Mouse (Mus musculus) Patski (cell line): ENCODE results near the gene S100a2. TPM values are rescaled to one million over a fixed set of nuclear protein-coding genes. Genes with fewer than 3 reads are reported as not detected.
A peak's percentile ranks its signal among the peaks of the same experiment; 100 is the strongest.

ENCODE experiments used
- ATAC-seq: fragments of 100-300 bp; one replicate; pipeline ENCODE4 v1.8.0; 2021
- CTCF ChIA-PET: fragments of 350-600 bp; sonication (Branson Sonifier 250); formaldehyde crosslinking; loops from one replicate; lab custom pipeline; 2022; ENCODE audit warnings: inconsistent platforms; lab: Charles Lee
- POLR2A ChIA-PET: fragments of 350-600 bp; sonication (Branson Sonifier 250); formaldehyde crosslinking; loops from one replicate; lab custom pipeline; 2022; ENCODE audit warnings: antibody characterized with exemption, inconsistent platforms; lab: Charles Lee
- DNase-seq: peaks from one replicate; pipeline ENCODE4 v3.0.0-alpha.2; 2011; ENCODE audit warnings: low read depth, low spot score
- H3K27me3 ChIP-seq: fragments of 371-371 bp; one replicate; pipeline ENCODE4 v1.5.1; 2021
- CTCF ChIP-seq: fragments of 100-300 bp; IDR thresholded peaks from one replicate; pipeline ENCODE4 v1.5.1; 2021
- in situ Hi-C: fragments of 300-500 bp; cut with MboI; formaldehyde crosslinking; loops from 3 replicates; pipeline ENCODE4 v1.11.1; 2018; ENCODE audit warnings: low pct_unique_long_range_greater_than_20kb, mixed read lengths
- polyA plus RNA-seq: library from polyadenylated mRNA; unstranded; gene quantifications from one replicate; pipeline ENCODE4 v1.2.3, GENCODE M21; 2021

S100a2 gene
- polyA plus RNA-seq, 1 experiment from 2014 or later, result not detected

- CTCF ChIA-PET, result interaction anchor here (1.1 to 24.3 kb wide), 14 partner anchors 16 to 125 kb away, joined by 3 to 615 read pairs (median 8); partner anchors contain the start of genes Gm42674, S100a14, S100a16 and S100a2
- no peak for DNase-seq
- in situ Hi-C loops, result loop anchor here (5.0 kb wide), 2 partner anchors 34 to 99 kb away; no protein-coding TSS in a partner anchor
- ATAC-seq, result no peak
- POLR2A ChIA-PET, result interaction anchor here (1.0 to 4.8 kb wide), 6 partner anchors 12 to 122 kb away, joined by 3 to 86 read pairs (median 4); partner anchors contain the start of gene S100a16
- no peak for TF ChIP-seq CTCF
- H3K27me3 ChIP-seq, result no peaks in the 10 kb centered on the region
Measured at GRCm38 (mm10) chr3:90615911-90616310, 25.9 kb downstream of the S100a2 start.

DNA sequence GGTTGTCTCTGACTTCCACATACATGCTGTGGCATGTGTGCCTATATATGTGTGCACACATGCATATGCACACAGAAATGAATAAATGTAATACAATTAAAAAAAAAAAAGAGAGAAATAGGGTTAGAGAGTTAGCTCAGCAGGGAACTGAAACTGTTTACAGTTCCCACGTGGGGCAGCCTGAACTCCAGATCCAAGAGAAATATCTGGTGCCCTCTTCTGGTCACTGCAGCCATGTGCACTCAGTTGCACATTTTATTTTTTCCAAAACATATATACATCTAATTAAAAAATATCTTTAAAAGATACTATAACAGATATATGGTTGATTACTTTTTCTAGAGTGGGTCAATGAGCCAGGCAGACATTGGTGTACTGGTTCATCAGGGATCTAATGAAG, 27.5 kb downstream of the S100a2 start:
- ATAC-seq, result no peak

GRCm38 (mm10) chr3:90621552-90621951, 31.5 kb downstream of the S100a2 start:
- ATAC-seq (no peak), DNase-seq (no peak)
- POLR2A ChIA-PET, result interaction anchor here (1.3 kb wide), 1 partner anchor 9 kb away, joined by 3 read pairs; no protein-coding TSS in a partner anchor
- TF ChIP-seq CTCF, result no peak
- CTCF ChIA-PET, result interaction anchor here (0.8 to 8.3 kb wide), 6 partner anchors 10 to 132 kb away, joined by 3 to 76 read pairs (median 6); partner anchors contain the start of gene Snapin
- in situ Hi-C loops, result no loop called here
- no peaks in the 10 kb centered on the region for H3K27me3 ChIP-seq

More for the DNA sequence above, 27.5 kb downstream of the S100a2 start:
- no peak for DNase-seq
- in situ Hi-C loops, result loop anchor here (5.0 kb wide), 2 partner anchors 35 to 100 kb away; no protein-coding TSS in a partner anchor
- ChIA-PET CTCF (interaction anchor here (0.9 to 24.3 kb wide), 6 partner anchors 14 to 127 kb away, joined by 3 to 615 read pairs (median 8); partner anchors contain the start of genes Gm42674, S100a2, S100a4 and Snapin), POLR2A (interaction anchor here (1.1 to 1.5 kb wide), 2 partner anchors 11 to 30 kb away, joined by 3 to 4 read pairs; no protein-coding TSS in a partner anchor)
- TF ChIP-seq CTCF, result no peak
- no peaks in the 10 kb centered on the region for H3K27me3 ChIP-seq

DNA sequence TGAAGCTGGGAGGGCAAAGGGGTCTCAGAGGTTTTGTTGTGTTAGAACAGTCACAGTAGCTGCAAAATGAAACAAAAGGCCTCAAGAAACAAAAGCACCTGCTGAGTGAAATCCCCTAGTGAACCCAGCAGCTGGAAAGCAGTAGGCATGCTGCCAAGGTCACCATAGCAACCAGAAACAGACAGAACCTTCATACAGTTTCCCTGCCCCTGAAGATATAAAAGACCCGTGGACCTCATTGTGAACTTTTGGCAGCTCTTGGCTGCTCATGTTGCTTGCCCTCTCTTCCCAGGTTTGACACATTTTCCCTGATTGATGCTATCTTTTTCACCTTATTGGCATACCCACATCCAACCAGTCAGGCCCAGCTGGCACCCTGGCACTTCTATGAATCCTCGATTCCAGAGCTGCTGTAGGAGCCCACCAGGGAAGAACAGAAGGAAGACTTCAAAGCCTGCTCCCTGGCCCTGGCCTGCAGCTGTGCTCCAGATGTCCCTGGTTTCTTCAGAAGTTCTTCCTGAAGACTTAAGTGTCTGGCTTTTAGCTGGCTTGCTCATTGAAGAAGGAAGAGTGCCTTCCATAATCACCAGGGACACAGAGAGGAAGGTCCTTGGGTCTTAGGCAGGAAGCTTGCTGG, 33.5 kb downstream of the S100a2 start:
- POLR2A ChIA-PET, result interaction anchor here (0.9 to 1.1 kb wide), 2 partner anchors 36 to 123 kb away, joined by 3 to 5 read pairs; no protein-coding TSS in a partner anchor
- no peak for TF ChIP-seq CTCF
- ATAC-seq (no peak), DNase-seq (no peak)
- CTCF ChIA-PET, result interaction anchor here (1.2 to 2.5 kb wide), 7 partner anchors 10 to 40 kb away, joined by 3 to 9 read pairs (median 5); partner anchors contain the start of gene S100a7a
- H3K27me3 ChIP-seq, result no peaks in the 10 kb centered on the region
- in situ Hi-C loops, result no loop called here

GRCm38 (mm10) chr3:90625496-90625895, 35.4 kb downstream of the S100a2 start:
- POLR2A ChIA-PET, result no interaction called here
- ATAC-seq, result no peak
- TF ChIP-seq CTCF, result no peak
- DNase-seq, result no peak
- H3K27me3 ChIP-seq, result no peaks in the 10 kb centered on the region
- CTCF ChIA-PET, result no interaction called here
- in situ Hi-C loops, result no loop called here

- no peak for TF ChIP-seq CTCF
- ChIA-PET POLR2A (no interaction called here), CTCF (interaction anchor here (1.2 kb wide), 1 partner anchor 14 kb away, joined by 3 read pairs; no protein-coding TSS in a partner anchor)
- no peak for DNase-seq
- no peaks in the 10 kb centered on the region for H3K27me3 ChIP-seq
- in situ Hi-C loops, result no loop called here
- no peak for ATAC-seq
Measured at GRCm38 (mm10) chr3:90626266-90627021, 36.4 kb downstream of the S100a2 start.

DNA sequence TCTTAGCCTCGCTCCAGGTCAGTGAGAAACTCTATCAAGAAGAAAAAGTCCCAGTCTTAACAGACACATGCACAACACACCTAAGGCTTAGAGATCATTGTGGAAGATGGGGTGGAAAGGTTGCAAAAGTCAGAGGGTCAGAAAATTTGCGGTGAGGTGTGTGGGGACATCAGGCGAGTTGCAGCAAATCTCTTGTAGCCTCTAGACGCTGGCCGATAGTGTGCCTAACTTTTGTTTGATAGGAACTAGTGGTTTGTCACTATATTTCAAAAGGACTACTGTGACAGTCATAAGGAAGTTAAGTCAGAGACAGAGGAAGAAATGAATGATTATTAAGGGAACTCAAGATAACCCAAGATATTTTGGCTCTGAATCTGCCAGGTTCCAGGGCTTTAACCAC, 37.3 kb downstream of the S100a2 start:
- in situ Hi-C loops, result no loop called here
- no peaks in the 10 kb centered on the region for H3K27me3 ChIP-seq
- no peak for DNase-seq
- CTCF ChIA-PET, result interaction anchor here (1.2 to 9.6 kb wide), 9 partner anchors 9 to 137 kb away, joined by 3 to 76 read pairs (median 5); partner anchors contain the start of genes S100a14 and Snapin
- TF ChIP-seq CTCF, result no peak
- POLR2A ChIA-PET, result interaction anchor here (0.6 to 1.3 kb wide), 4 partner anchors 12 to 152 kb away, joined by 3 to 5 read pairs (median 4); partner anchors contain the start of gene Ilf2
- no peak for ATAC-seq

DNA sequence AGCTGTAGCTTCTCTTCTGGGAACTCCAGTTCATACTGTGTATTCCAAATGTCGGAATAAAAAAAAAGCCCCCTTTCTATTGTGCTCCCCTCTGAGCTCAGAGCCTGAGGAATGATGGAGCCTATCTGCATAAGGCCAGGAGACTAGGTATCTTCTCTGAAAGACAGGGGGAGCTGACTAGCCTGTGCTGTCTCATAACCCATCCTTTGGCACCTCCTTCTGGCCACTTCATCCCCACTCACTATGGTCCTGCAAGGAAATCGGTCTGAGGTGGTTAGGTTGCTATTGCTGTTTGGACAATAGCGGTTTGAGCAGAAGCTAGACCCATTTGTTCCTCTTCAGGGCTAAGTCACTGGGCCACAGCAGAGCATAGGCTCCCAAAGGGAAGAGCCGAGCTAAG, 37.8 kb downstream of the S100a2 start:
- in situ Hi-C loops, result no loop called here
- peak; percentile 62 for TF ChIP-seq CTCF
- DNase-seq (no peak), ATAC-seq (peak; percentile 17)
- H3K27me3 ChIP-seq, result no peaks in the 10 kb centered on the region
- CTCF ChIA-PET, result interaction anchor here (0.8 to 9.6 kb wide), 11 partner anchors 10 to 137 kb away, joined by 3 to 76 read pairs (median 5); partner anchors contain the start of genes S100a14 and Snapin
- POLR2A ChIA-PET, result interaction anchor here (0.5 to 1.3 kb wide), 8 partner anchors 10 to 152 kb away, joined by 3 to 7 read pairs (median 4); partner anchors contain the start of gene Ilf2

GRCm38 (mm10) chr3:90629298-90629697, 39.3 kb downstream of the S100a2 start:
- in situ Hi-C loops, result no loop called here

GRCm38 (mm10) chr3:90631984-90632383, 41.9 kb downstream of the S100a2 start:
- no peaks in the 10 kb centered on the region for H3K27me3 ChIP-seq
- DNase-seq, result no peak
- in situ Hi-C loops, result no loop called here
- POLR2A ChIA-PET, result no interaction called here
- TF ChIP-seq CTCF, result no peak
- no peak for ATAC-seq
- CTCF ChIA-PET, result interaction anchor here (1.4 to 9.6 kb wide), 9 partner anchors 7 to 156 kb away, joined by 3 to 76 read pairs (median 7); partner anchors contain the start of genes Ilf2 and S100a7a

More at GRCm38 (mm10) chr3:90629298-90629697, 39.3 kb downstream of the S100a2 start:
- DNase-seq (peak; percentile 93), ATAC-seq (peak; percentile 82)
- ChIA-PET CTCF (interaction anchor here (1.6 to 9.6 kb wide), 3 partner anchors 11 to 80 kb away, joined by 5 to 76 read pairs (median 7); no protein-coding TSS in a partner anchor), POLR2A (no interaction called here)
- no peaks in the 10 kb centered on the region for H3K27me3 ChIP-seq
- TF ChIP-seq CTCF, result no peak
